Mouse (Mus musculus) gastrocnemius, postnatal 25 days (tissue): ENCODE results near the gene Csrnp2. TPM values are rescaled to one million over a fixed set of nuclear protein-coding genes. Genes with fewer than 3 reads are reported as not detected.

Experiments
- DNase-seq: peaks from one replicate; pipeline ENCODE4 v3.0.0; 2022
- total RNA-seq, 2 experiments: library from RNA; stranded (reverse); gene quantifications; 1 replicate in 1 of 2; 2 replicates in 1 of 2; pipeline ENCODE4 v1.2.3; 2021

Csrnp2 gene
- total RNA-seq, 2 experiments from 2014 or later = 2.1 to 2.6 TPM

GRCm38 (mm10) chr15:100429959-100430565 is 65.2 kb downstream of the Csrnp2 start:
- no peak for DNase-seq

Other genes with a start within 250 kb of the Csrnp2 start
- gene Tmprss12, start 214.7 kb downstream of the Csrnp2 start, total RNA-seq = not detected
- gene Mettl7a1, start 191.3 kb downstream of the Csrnp2 start, total RNA-seq = 10 to 100 TPM; 29.5 to 37.9 TPM
- gene Mettl7a3, start 160.6 kb downstream of the Csrnp2 start, total RNA-seq = under 1 TPM in 1 of 2 experiments, not detected in 1; 0.29 TPM
- gene Methig1, start 142.3 kb downstream of the Csrnp2 start, total RNA-seq = not detected
- under 1 TPM; 0.67 to 0.86 TPM for gene Mettl7a2, start 142.3 kb downstream of the Csrnp2 start, total RNA-seq
- not detected for gene Higd1c, start 130.9 kb downstream of the Csrnp2 start, total RNA-seq
- not detected for gene Gm5475, start 73.3 kb downstream of the Csrnp2 start, total RNA-seq
- gene Slc11a2, start 70.4 kb downstream of the Csrnp2 start, total RNA-seq = 10 to 100 TPM; 36.7 to 41.9 TPM
- 1 to 10 TPM; 9.1 to 9.9 TPM for gene Letmd1, start 26.5 kb downstream of the Csrnp2 start, total RNA-seq
- 10 to 100 TPM in 1 of 2 experiments, 1 to 10 TPM in 1; 9.3 to 11.1 TPM for gene Tfcp2, start 56.5 kb upstream of the Csrnp2 start, total RNA-seq
- gene Pou6f1, start 104.5 kb upstream of the Csrnp2 start, total RNA-seq = 10 to 100 TPM; 12.3 to 12.5 TPM
- 10 to 100 TPM; 51.9 to 55.1 TPM for gene Dazap2, start 119.9 kb upstream of the Csrnp2 start, total RNA-seq
- 1 to 10 TPM; 2.5 to 3.0 TPM for gene Smagp, start 141.5 kb upstream of the Csrnp2 start, total RNA-seq
- under 1 TPM in 1 of 2 experiments, not detected in 1; 0.61 TPM for gene Bin2, start 174.1 kb upstream of the Csrnp2 start, total RNA-seq
- gene Cela1, start 192.4 kb upstream of the Csrnp2 start, total RNA-seq = not detected
- gene Galnt6, start 233.9 kb upstream of the Csrnp2 start, total RNA-seq = under 1 TPM; 0.08 to 0.13 TPM